Mouse (Mus musculus) heart, postnatal 0 days (tissue): ENCODE measurements around the gene Epn2. TPM values are rescaled to one million over a fixed set of nuclear protein-coding genes. Genes with fewer than 3 reads are reported as not detected.

Experiments
- ATAC-seq: fragments of 200-750 bp; cut with Nextera tagmentation; 2 replicates; pipeline ENCODE4 v1.8.0; 2017; ENCODE audit warnings: low read depth, moderate number of reproducible peaks, moderate library complexity; ENCODE audit not compliant: insufficient read depth
- DNase-seq: peaks from one replicate; pipeline ENCODE4 v3.0.0-alpha.2; 2016; ENCODE audit warnings: low spot score
- H3K27ac ChIP-seq: fragments of 300-500 bp; sonication (generic); 2 replicates; pipeline ENCODE4 v1.5.1; 2014; ENCODE audit warnings: low read depth, mild to moderate bottlenecking
- H3K27me3 ChIP-seq: fragments of 300-500 bp; sonication (generic); 2 replicates; pipeline ENCODE4 v1.6.1; 2014; ENCODE audit warnings: low read length, mixed read lengths; ENCODE audit not compliant: control insufficient read depth, insufficient read depth
- H3K36me3 ChIP-seq: fragments of 300-500 bp; sonication (generic); replicated peaks from 2 replicates; pipeline ENCODE4 v1.6.1; 2014; ENCODE audit warnings: low read length, mixed read lengths; ENCODE audit not compliant: control insufficient read depth, insufficient read depth
- H3K4me1 ChIP-seq: fragments of 300-500 bp; sonication (generic); 2 replicates; pipeline ENCODE4 v1.6.1; 2014; ENCODE audit warnings: antibody characterized with exemption; ENCODE audit not compliant: control insufficient read depth, insufficient read depth
- H3K4me2 ChIP-seq: fragments of 300-500 bp; sonication (generic); 2 replicates; pipeline ENCODE4 v1.6.1; 2014; ENCODE audit warnings: low read depth, mild to moderate bottlenecking, low read length, moderate library complexity
- H3K4me3 ChIP-seq: fragments of 300-500 bp; sonication (generic); 2 replicates; pipeline ENCODE4 v1.5.1; 2014; ENCODE audit warnings: low read depth, low read length
- H3K9ac ChIP-seq: fragments of 300-500 bp; sonication (generic); replicated peaks from 2 replicates; pipeline ENCODE4 v1.6.1; 2014; ENCODE audit warnings: low read depth, low read length, mixed read lengths
- H3K9me3 ChIP-seq: fragments of 300-500 bp; sonication (generic); replicated peaks from 2 replicates; pipeline ENCODE4 v1.6.1; 2016; ENCODE audit warnings: low read length; ENCODE audit not compliant: control insufficient read depth
- CTCF ChIP-seq: IDR thresholded peaks from 2 replicates; pipeline ENCODE4 v1.5.1; 2016; ENCODE audit warnings: antibody characterized with exemption, control low read depth, low read depth
- EP300 ChIP-seq: IDR thresholded peaks from 2 replicates; pipeline ENCODE4 v1.6.1; 2016; ENCODE audit warnings: antibody characterized with exemption, low read depth
- WGBS: fragments of 180-500 bp; shearing (Covaris S2); extraction: QIAGEN DNeasy Blood & Tissue Kit; methylation state at CpG from one replicate; pipeline ENCODE4 v1.1.7; 2014; 5-methylcytosine and 5-hydroxymethylcytosine counted together
- polyA plus RNA-seq: library from polyadenylated mRNA; unstranded; fragments of >200 nt; fragmentation: Nextera tagmentation; extraction: Ambion mirVana; gene quantifications from 2 replicates; pipeline ENCODE4 v1.2.1, GENCODE M21; 2015
- total RNA-seq: library from RNA; depleted of rRNA; stranded (reverse); fragments of >200 nt; gene quantifications from 2 replicates; pipeline ENCODE4 v1.2.3, GENCODE M21; 2014; ENCODE audit warnings: low replicate concordance

The Epn2 gene
- total and polyA plus RNA-seq, 2 experiments from 2014 or later: 19.3 to 21.3 TPM

DNA sequence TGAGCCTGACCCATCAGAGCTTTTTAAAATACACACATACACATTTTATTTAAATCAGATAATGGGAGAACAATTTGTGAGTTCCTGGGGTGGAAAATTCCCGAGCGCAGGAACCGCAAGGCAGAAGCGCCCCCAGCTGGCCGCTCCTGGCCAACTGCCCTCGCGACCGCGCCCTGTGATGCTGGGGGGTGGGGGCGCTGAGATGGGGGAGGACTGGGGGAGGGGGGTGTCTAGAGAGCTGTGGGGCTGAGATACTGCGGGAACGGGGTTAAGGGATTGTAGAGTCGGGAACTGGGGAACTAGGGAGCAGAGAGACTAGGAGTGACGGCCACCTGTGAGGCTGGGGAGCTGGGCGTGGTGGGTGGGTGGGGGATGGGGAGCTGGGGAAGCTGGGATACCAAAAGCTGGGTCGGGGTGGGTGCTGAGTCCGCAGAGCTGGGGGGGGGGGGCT is 40.3 kb upstream of the Epn2 start:
- Histone ChIP-seq H3K4me3 (peak overlapping the region; percentile 45), H3K4me2 (peak overlapping the region; percentile 81), H3K36me3 (no peaks in the 10 kb centered on the region), H3K27ac (peak overlapping the region; percentile 82), H3K27me3 (no peaks in the 10 kb centered on the region), H3K9me3 (peaks cover 4% of the 10 kb centered on the region; the same call in 1 of the 2 replicates), H3K4me1 (peaks cover 21% of the 10 kb centered on the region), H3K9ac (peak overlapping the region; percentile 53)
- TF ChIP-seq EP300 (no peak), CTCF (peak; percentile 50)
- DNase-seq (peak; percentile 81), ATAC-seq (peak; percentile 70)
- WGBS: 2% methylated on average over 17 of the region's 17 CpGs

DNA sequence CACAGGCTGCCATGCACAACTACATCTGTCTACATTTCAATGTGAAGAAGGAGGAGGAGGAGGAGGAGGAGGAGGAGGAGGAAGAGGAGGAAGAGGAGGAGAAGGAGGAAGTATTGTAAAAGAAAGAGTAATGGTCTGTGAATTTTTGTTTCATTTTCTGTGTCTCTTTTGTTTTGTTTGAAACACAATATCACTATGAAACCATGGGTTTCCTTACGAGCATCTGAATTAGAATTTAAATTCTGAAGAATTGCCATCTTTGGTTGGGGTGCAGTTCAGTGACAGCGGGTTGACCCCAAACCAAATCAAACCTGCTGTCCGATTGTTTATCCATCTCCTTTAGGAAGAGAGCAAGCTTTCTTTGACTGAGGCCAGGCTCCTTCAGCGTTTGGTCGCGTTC is 39.9 kb upstream of the Epn2 start:
- Histone ChIP-seq H3K27ac (peak overlapping the region; percentile 82; the same call in 1 of the 2 replicates), H3K9ac (peak overlapping the region; percentile 53; the same call in 1 of the 2 replicates), H3K9me3 (peaks cover 4% of the 10 kb centered on the region; the same call in 1 of the 2 replicates), H3K4me2 (peak overlapping the region; percentile 81), H3K36me3 (no peaks in the 10 kb centered on the region), H3K4me1 (peaks cover 21% of the 10 kb centered on the region), H3K27me3 (no peaks in the 10 kb centered on the region), H3K4me3 (peak overlapping the region; percentile 45)
- DNase-seq (no peak), ATAC-seq (no peak)
- TF ChIP-seq CTCF (no peak), EP300 (no peak)
- WGBS: 9% methylated on average over 6 of the region's 6 CpGs

DNA sequence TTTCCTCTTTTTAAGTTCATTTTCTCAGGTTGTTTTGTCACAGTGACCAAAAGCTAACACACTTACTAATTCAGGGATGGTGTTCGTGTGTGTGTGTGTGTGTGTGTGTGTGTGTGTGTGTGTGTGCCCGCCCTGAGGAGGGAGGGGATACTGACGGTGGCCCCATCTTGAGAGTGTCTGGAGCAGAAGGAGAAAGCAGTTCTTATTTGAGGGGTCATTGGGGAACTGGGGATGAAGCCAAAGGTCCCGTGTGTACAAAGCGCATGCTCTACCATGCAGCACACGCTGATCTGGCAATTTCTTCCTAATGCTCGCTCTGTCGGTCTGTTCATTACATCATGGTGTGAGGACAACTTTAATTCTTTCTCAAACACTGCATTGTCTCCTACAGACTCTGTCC is 39.1 kb upstream of the Epn2 start:
- TF ChIP-seq EP300 (no peak), CTCF (no peak)
- Histone ChIP-seq H3K9ac (no peak overlapping the region), H3K27ac (peak overlapping the region; percentile 50; the same call in 1 of the 2 replicates), H3K4me2 (no peak overlapping the region), H3K36me3 (no peaks in the 10 kb centered on the region), H3K9me3 (peaks cover 4% of the 10 kb centered on the region; the same call in 1 of the 2 replicates), H3K4me3 (no peak overlapping the region), H3K27me3 (no peaks in the 10 kb centered on the region), H3K4me1 (peaks cover 21% of the 10 kb centered on the region)
- ATAC-seq (no peak), DNase-seq (no peak)
- 88% methylated on average over 8 of the region's 8 CpGs for WGBS

DNA sequence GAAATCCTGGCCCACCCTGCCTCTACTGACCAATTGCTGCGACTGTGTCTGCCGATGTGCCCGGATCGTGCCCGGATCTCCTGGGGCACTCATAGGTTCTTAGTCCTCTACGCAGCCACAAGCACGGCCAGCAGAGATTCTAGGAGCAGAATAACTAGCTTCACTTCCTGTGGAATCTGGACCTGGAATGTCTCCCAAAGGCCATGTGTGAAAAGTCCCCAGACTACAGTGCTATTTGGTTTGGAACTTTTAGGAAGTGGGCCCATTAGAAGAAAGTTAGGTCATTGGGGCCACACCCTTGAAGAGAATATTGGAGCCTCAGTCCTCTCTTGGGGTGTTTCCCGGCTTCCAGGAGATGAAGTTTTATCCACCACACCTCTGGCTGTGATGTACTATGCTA is 38.6 kb upstream of the Epn2 start:
- H3K4me2 ChIP-seq: no peak overlapping the region
- H3K27ac ChIP-seq: peak overlapping the region; percentile 50
- H3K27me3 ChIP-seq: no peaks in the 10 kb centered on the region
- H3K4me3 ChIP-seq: no peak overlapping the region
- no peaks in the 10 kb centered on the region for H3K36me3 ChIP-seq
- DNase-seq: peak; percentile 29
- WGBS: 74% methylated on average over 8 of the region's 8 CpGs
- TF ChIP-seq EP300: no peak
- no peak for TF ChIP-seq CTCF
- no peak overlapping the region for H3K9ac ChIP-seq
- H3K9me3 ChIP-seq: peaks cover 3% of the 10 kb centered on the region; the same call in 1 of the 2 replicates
- peaks cover 21% of the 10 kb centered on the region for H3K4me1 ChIP-seq
- ATAC-seq: no peak

DNA sequence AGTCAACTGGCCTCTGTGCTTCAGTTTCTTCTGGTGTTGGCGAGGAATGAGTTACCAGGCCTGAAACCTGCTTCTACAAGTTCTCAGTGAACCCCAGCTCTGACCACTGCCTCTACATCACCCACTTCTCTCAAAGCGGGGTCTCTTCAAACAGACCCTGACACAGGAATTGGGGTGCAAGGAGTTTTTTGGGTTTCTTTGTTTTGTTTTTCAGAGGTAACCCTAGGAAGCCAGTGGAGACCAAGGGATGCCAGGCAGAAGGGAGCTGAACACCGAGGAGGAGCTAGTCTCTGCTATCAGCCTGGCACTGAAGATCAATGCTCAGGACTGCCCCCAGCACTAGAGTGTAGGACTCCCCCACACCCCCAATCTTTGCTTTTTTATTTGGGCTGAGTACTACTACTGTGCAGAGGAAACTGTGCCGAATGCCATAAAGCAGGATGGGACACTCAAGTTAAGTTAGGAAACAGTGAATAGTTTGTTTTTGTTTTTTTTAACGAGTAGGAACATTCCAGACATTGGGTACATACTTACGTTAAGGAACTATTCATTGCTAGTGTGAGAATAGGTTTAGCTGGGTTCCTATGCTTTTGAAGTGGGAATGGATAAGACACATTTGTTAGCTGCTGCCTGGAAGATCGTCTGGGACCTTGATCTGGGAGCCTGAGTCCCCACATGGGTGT is 37.9 kb upstream of the Epn2 start:
- H3K4me1 ChIP-seq: peaks cover 21% of the 10 kb centered on the region
- peak overlapping the region; percentile 50 for H3K27ac ChIP-seq
- TF ChIP-seq EP300: no peak
- TF ChIP-seq CTCF: no peak
- no peak overlapping the region for H3K4me3 ChIP-seq
- no peaks in the 10 kb centered on the region for H3K9me3 ChIP-seq
- DNase-seq (no peak), ATAC-seq (no peak)
- no peaks in the 10 kb centered on the region for H3K36me3 ChIP-seq
- WGBS: 63% methylated on average over 7 of the region's 7 CpGs
- H3K9ac ChIP-seq: no peak overlapping the region
- no peak overlapping the region for H3K4me2 ChIP-seq
- H3K27me3 ChIP-seq: no peaks in the 10 kb centered on the region
